Mouse (Mus musculus): ENCODE results near the gene Ass1.

Ass1 gene

DNA sequence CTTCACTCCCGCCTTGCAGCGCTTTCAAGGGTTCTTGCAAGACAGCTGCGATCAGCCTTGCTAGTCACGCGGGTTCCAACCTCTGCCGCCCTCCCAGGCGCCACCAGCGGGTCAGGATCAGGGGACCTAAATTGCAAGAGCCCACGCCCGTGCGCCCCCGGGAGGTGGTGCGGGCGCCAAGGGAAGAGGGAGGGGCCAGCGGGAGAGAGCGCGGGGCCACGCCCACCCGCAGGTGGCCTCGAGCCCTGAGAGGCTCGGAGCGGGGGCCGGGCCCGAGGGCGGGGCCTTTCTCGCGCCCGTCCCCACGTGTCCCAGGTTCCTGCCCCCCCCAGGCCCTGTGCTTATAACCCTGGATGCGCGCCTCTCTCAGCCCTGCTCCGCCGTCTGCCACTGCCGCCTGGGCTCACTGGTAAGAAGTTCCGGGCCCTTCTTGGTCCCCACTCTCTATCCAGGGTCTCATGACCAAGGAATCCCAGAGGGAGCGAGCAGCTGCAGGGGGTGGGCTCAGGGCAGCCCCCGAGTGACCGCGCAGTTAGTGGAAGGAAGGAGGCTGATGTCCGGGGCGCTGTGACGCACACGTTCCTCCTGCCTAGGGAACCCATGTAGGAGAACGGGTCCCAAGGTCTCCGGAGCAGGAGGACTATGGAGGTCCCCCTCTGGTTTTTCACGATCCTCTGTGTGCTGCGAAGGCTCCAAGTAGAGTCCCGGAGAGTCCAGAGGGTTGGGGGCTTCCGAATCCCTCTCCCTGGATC is at the start of gene Ass1:
Gene Ass1 (plus strand): TSS at position 277 of the 752 bp plus-strand sequence.
- peak; percentile 91 for DNase-seq (ENCODE audit: low spot score)

- DNase-seq (ENCODE audit: low spot score) = no peak
Measured at GRCm38 (mm10) chr2:31420914-31421313, 49.1 kb upstream of the Ass1 start.

- no peak for DNase-seq (ENCODE audit: low spot score)
Measured at GRCm38 (mm10) chr2:31422576-31422975, 47.4 kb upstream of the Ass1 start.

DNA sequence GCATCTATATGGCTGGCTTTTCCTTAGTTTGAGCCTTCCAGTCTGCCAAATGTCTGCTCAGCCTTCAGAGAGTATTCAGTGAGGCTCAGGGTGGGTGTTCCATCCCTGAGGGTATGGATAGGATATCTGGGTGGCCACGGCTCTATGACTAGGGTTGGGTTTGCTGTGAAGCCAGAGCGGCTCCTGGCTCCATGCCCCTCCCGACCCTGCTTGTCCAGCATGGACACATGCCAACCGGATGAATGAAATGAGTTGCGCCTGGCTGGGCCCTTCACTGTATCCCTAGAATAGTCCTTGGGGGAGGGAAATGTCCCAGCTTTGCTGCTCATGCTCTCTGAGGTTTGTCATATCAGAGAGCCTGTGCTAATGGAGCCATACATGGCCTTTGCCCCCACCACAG is 38.5 kb upstream of the Ass1 start:
- DNase-seq (ENCODE audit: low spot score) = no peak

DNA sequence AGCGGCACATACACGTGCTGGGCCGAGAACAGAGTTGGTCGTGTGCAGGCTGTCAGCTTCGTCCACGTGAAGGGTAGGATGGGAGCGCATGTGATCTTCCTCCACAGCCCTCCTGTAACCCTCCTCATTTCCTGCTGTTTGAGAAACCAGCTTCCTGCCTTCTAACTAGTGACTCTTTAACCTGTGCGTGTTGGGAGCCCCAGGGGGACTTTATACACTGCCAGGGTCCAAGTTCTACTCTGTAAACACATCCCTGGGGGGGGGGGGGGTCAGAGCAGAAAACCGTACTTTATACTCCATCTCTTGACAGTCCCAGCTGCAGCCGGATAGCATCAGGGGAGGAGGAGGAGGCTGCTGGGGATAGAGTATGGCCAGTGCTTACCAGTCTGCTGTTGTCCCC is 35.3 kb upstream of the Ass1 start:
- no peak for DNase-seq (ENCODE audit: low spot score)

- DNase-seq (ENCODE audit: low spot score) = peak; percentile 46
Measured at GRCm38 (mm10) chr2:31435567-31435966, 34.4 kb upstream of the Ass1 start.

DNA sequence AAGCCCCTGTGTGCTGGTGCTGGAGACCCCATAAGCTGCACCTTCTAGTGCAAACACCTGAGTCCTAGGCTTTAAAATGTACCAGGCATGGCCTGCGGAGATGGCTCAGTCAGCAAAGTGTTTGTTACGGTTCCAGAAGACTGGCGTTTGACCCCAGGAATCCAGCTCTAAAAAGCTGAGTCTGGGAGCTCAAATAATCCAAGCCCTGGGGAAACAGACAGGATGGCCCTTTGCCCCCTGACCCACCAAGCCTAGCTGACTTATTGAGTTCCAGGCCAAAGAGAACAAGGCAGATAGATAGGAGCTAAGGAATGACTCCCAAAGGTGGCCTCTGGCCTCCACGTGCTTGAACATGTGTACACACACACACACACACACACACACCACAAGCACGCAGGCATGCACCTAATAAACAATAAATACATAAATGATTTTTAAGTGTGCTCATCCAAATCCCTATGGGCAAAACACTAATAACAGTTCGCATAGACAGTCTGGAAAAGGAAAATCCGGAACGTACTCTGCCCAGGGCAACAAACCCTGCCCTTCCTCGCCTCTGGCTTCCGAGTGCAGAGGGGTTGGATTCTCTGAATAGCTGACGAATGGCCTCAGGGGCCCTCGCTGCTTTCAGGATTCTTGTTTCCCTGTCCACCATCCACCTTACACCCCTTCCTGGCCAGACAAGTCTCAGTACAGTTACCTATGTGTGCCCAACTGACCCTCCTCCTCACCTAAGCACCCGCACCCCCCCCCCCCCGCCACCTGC is 32.3 kb upstream of the Ass1 start:
- no peak for DNase-seq (ENCODE audit: low spot score)

DNA sequence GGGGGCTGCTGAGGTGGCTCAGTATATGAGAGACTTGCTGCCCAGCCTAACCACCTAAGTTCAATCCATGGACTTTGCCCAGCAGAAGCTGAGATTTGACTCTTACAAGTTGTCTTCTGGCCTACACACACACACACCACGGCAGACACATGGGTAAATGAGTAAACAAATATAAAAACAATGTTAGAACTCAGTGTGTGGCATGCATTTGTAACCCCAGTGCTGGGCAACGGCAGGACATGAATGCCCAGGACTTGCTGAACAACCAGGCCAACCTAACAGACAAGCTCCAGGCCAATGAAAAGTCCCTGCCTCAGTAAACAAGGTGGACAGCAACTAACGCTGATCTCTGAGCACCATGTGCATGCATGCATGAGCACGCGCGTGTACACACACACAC is 30.4 kb upstream of the Ass1 start:
- no peak for DNase-seq (ENCODE audit: low spot score)

GRCm38 (mm10) chr2:31442480-31443160 is 27.4 kb upstream of the Ass1 start:
- DNase-seq (ENCODE audit: low spot score) = no peak

DNA sequence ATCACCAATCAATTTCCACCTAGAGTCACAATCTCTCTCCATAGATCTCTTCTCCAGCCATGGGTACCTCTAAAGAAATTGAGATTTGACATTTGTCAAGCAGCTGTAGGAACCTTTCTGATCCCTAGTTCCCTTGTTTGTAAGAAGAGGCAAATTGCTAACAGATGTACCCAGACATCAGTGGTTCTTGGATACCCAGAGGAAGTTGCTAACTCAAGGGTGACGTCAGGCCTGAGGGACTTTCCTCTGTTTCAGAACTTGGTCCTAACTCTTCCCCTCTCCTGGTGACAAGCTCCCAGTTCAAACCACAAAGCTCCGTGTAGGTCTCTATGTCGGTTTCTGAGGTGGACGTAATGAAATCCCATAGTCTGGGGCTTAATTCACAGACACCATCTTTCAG is 24.0 kb upstream of the Ass1 start:
- no peak for DNase-seq (ENCODE audit: low spot score)

DNA sequence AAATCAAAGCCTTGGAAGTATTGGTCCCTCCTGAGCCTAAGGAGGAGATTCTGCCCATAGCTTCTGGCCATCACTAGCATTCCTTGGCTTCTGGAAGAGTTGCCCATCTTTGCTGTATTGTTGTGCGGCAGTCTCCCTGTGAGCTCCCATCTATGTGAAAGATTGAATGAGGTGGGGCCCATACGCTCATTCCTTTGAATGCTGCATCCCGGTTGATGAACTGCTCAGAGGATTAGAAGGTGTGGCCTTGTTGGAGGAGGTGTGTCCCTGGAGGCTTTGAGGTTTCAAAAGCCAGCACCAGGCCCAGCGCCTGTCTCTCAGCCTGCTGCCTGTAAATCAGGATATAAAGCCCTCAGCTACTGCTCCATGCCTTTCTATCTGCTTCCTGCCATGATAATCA is 23.6 kb upstream of the Ass1 start:
- DNase-seq (ENCODE audit: low spot score) = no peak

GRCm38 (mm10) chr2:31447536-31447935 is 22.5 kb upstream of the Ass1 start:
- DNase-seq (ENCODE audit: low spot score) = no peak

DNA sequence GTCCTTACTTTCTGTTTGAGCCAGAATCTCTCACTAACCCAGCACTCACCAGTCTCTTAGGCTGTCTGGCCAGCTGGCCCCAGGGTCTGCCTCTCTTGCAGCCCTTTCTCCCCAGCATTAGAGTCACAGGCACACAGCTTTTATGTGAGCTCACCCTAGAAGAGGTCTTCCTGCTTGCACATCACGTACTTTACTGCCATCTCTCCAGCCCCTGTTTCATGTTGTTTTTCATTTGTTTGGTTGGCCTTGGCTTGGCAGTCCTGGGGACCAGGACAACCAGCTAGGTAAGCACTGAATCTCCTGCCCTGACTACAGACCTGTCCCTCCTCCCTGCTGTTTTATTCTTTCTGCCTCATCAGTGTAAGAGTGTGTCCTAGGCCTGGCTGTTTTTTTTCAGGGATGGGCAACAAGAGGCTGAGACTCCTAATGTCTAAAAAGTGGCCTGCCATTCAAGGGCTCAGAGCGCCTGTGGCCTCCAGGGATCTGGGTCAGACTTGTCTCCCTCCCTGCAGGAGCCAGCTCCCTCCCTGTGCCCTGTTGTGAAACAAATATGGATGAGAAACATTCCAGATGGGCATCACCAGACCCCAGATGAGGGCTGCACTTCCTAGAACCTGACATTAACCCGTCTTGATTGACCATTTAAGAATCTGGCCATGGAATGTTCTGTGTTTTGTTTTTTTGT is 21.1 kb upstream of the Ass1 start:
- no peak for DNase-seq (ENCODE audit: low spot score)

- DNase-seq (ENCODE audit: low spot score) = no peak
Measured at GRCm38 (mm10) chr2:31449441-31449815, 20.6 kb upstream of the Ass1 start.

DNA sequence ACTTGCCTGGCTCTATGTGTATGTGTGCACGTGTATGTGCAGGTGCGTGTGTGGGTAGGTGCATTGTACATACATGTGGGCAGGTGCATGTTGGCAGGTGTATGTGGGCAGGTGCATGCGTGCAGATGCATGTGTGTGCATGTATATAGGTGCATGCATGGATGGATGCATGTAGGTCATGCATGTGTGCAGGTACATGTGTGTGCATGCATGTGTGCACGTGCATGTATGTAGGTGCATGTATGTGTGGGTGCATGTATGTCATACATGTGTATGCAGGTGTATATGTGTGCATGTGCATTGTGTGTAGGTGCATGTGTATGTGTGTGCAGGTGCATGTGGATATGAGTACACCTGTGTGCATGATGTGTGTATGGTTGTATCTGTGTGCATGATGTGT is 20.1 kb upstream of the Ass1 start:
- no peak for DNase-seq (ENCODE audit: low spot score)

DNA sequence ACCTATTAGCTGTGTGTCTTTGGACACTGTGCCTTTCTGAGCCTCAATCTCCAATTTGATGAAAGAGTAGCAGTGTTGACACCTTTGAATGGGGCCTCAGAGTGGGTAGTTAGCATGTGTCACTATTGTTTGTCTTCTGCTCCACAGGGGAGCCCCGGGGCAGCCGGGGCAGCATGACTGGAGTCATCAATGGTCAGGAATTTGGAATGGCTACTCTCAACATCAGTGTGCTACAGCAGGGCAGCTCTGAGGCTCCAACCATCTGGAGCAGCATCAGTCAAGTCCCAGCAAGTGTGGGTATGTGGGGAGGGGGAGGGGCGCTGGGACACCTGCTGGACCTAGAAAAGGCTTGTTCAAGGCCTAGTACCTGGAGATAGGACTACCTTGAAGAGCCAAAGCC is 19.3 kb upstream of the Ass1 start:
- no peak for DNase-seq (ENCODE audit: low spot score)

GRCm38 (mm10) chr2:31451530-31451929 is 18.5 kb upstream of the Ass1 start:
- no peak for DNase-seq (ENCODE audit: low spot score)

DNA sequence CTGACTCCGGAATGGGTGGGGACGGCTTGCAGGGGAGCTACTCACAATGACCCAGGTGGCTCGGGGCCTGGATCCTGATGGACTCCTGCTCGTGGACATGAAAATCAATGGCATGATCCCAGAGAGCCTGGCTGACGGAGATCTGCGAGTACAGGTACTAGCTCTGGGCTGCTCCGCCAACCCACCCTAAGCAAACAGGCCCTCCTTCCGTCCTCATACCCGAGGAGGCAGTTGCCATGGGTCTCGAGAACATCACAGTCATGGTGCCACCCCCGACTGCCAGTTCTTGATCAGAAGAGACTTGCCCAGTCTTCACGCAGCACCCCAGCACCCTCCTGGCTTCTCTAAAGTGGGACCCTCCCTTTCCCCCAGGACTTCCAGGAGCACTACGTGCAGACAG is 17.0 kb upstream of the Ass1 start:
- DNase-seq (ENCODE audit: low spot score) = no peak

GRCm38 (mm10) chr2:31453559-31454177 is 16.3 kb upstream of the Ass1 start:
- DNase-seq (ENCODE audit: low spot score) = no peak

DNA sequence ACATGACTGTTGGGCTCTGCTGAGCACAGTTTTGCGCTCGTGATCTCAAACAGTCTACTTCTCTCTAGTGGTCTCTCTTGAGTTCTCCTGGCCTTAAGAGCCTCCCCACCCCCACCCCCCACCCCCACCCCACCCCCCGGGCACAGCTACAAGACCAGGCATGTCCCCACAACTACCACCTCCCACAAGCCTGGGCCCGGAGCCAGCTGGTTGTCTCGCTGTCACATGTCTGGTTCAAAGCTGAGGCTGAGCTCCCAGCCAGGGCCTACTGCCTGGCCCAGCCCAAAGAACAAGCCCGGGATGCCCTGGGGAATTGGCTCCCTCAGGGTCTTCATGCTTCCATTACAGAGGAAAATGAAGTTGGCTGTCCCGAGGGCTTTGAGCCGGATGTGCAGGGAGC is 15.7 kb upstream of the Ass1 start:
- no peak for DNase-seq (ENCODE audit: low spot score)

DNA sequence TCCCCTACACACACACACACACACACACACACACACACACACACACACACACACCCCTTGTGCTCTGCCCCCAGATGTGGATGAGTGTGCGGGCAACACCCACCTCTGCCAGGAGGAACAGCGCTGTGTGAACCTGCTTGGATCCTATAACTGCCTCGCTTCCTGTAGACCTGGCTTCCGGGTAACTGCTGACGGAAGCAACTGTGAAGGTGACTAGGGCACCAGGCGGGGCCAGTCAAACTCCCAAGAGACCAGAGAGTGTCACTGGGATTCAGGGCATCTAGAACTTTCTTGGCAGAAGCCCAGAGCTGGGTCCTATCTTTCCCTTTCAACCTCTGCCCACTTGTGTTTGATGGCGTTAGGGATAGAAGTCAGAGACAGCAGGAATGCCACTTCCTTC is 14.6 kb upstream of the Ass1 start:
- peak; percentile 34 for DNase-seq (ENCODE audit: low spot score)

DNA sequence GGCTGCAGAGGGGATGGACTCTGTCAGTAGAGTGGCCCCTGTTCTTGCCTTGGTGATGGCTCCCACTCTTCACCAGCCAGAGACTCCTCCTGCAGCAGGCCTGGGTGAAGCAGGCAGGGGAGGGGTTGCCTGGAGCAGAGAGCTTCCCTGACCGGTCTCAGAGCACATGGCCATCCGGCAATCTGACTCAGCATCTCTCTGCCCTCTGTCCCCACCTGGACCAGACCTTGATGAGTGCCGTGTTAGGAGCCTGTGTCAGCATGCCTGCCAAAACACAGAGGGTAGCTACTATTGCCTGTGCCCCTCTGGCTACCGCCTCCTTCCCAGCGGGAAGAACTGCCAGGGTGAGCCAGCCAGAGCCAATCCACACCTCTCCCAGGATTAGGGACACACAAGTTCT is 11.5 kb upstream of the Ass1 start:
- DNase-seq (ENCODE audit: low spot score) = no peak
